Mouse (Mus musculus) C3H10T1/2 (cell line): ENCODE data around the gene Tac1. TPM values are rescaled to one million over a fixed set of nuclear protein-coding genes. Genes with fewer than 3 reads are reported as not detected.

Source experiments
- polyA plus RNA-seq, 2 experiments: library from polyadenylated mRNA; unstranded; fragments of >200 nt; fragmentation: generic; extraction: Trizol; gene quantifications; one replicate each; pipeline ENCODE4 v1.2.1; 2012; ENCODE audit warnings: missing spikeins in 2 of 2

Tac1 gene
- under 1 TPM in 1 of 2 experiments, not detected in 1; 0.06 TPM for polyA plus RNA-seq

GRCm38 (mm10) chr6:7554829-7555391 is at the start of gene Tac1:
Gene Tac1, plus strand, starts transcription at chr6:7554879.

Other genes starting within 250 kb of the Tac1 start
- gene Asns, start 138.4 kb downstream of the Tac1 start, polyA plus RNA-seq, result 10 to 100 TPM; 23.1 to 86.6 TPM